Mouse (Mus musculus) gastrocnemius, postnatal 25 days (tissue): ENCODE results near the gene Olfr986. TPM values are rescaled to one million over a fixed set of nuclear protein-coding genes. Genes with fewer than 3 reads are reported as not detected.
"Not testable (repeated sequence)": the region's sequence is repeated elsewhere in the genome, so short reads cannot be mapped to it uniquely, and the experiment has no call there.

Source experiments
- DNase-seq: peaks from one replicate; pipeline ENCODE4 v3.0.0; 2022
- long read RNA-seq, 2 experiments: library from polyadenylated mRNA; stranded (forward); transcript quantifications; one replicate each; pipeline ENCODE4 v2.0.0; 2021
- total RNA-seq, 2 experiments: library from RNA; stranded (reverse); gene quantifications; 1 replicate in 1 of 2; 2 replicates in 1 of 2; pipeline ENCODE4 v1.2.3; 2021

Olfr986 gene
- total RNA-seq = not detected
- long read RNA-seq, experiment 1 = 0 reads
- long read RNA-seq, experiment 2 = 0 reads

GRCm38 (mm10) chr9:40180620-40181019 is at the start of gene Olfr986:
Gene Olfr986 (plus strand): TSS chr9:40180920.
- no peak for DNase-seq

- no peak for DNase-seq
Measured at GRCm38 (mm10) chr9:40136987-40137688, 43.6 kb upstream of the Olfr986 start.

GRCm38 (mm10) chr9:40139484-40139883 is 41.2 kb upstream of the Olfr986 start:
- DNase-seq = no peak

- no peak for DNase-seq
Measured at GRCm38 (mm10) chr9:40141544-40141943, 39.2 kb upstream of the Olfr986 start.

- DNase-seq = no peak
Measured at GRCm38 (mm10) chr9:40155118-40155644, 25.5 kb upstream of the Olfr986 start.

GRCm38 (mm10) chr9:40166446-40166845 is 14.3 kb upstream of the Olfr986 start:
- DNase-seq = peak; percentile 21

GRCm38 (mm10) chr9:40177017-40177416 is 3.7 kb upstream of the Olfr986 start:
- no peak for DNase-seq

GRCm38 (mm10) chr9:40185166-40185565 is 4.4 kb downstream of the Olfr986 start:
- DNase-seq = not testable (repeated sequence)

- DNase-seq = no peak
Measured at GRCm38 (mm10) chr9:40191086-40191876, 10.6 kb downstream of the Olfr986 start.

- DNase-seq = peak; percentile 85
Measured at GRCm38 (mm10) chr9:40192098-40193038, 11.6 kb downstream of the Olfr986 start, which contains the start of gene Zfp202. Gene Zfp202 (plus strand): TSS chr9:40192316.

GRCm38 (mm10) chr9:40195981-40196380 is 15.3 kb downstream of the Olfr986 start:
- no peak for DNase-seq

- no peak for DNase-seq
Measured at GRCm38 (mm10) chr9:40206546-40206950, 25.8 kb downstream of the Olfr986 start.

GRCm38 (mm10) chr9:40210744-40211143 is 30.0 kb downstream of the Olfr986 start:
- DNase-seq = no peak

GRCm38 (mm10) chr9:40214058-40214457 is 33.3 kb downstream of the Olfr986 start:
- no peak for DNase-seq

GRCm38 (mm10) chr9:40216651-40217050 is 35.9 kb downstream of the Olfr986 start:
- no peak for DNase-seq

GRCm38 (mm10) chr9:40224289-40224688 is 43.6 kb downstream of the Olfr986 start:
- no peak for DNase-seq

- DNase-seq = no peak
Measured at GRCm38 (mm10) chr9:40227874-40228789, 47.4 kb downstream of the Olfr986 start.

- DNase-seq = no peak
Measured at GRCm38 (mm10) chr9:40228804-40229331, 48.1 kb downstream of the Olfr986 start.

- DNase-seq = no peak
Measured at GRCm38 (mm10) chr9:40229479-40229878, 48.8 kb downstream of the Olfr986 start.

- no peak for DNase-seq
Measured at GRCm38 (mm10) chr9:40231019-40231418, 50.3 kb downstream of the Olfr986 start.
